Mouse (Mus musculus): ENCODE measurements around the gene Spryd3.

DNA sequence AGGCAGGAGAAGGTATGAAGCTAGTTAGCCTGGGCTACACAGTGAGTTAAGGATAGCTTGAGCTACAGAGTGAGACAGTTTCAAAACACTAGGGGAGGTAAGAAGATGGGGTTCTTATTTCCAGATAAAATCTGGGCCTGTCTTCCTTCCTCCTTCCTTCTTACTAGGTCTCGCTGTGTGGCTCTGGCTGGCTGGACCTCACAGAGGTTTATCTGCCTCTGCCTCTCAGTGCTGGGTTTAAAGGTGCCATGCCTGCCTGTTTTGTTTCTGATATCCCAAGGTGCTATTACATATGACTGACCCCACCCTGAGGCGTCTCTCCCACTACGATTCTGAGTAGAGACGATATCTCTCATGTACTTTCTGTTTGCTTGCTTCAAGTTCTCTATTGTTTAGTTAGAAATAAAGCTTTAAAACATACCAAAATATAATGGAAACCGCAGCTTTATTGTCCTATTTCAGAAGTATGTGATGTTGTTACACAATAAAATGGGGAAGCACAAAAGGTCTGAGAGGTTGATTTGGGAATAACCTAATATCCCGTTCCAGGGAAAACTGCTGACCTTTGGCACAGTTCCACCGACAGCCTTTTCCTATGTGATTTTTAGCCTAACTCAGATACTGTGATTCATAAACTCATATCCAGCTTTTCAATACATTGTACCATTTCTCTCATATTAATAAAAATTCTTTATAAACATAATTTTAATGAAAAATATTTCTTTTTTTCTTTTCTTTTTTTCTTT is 40.7 kb upstream of the Spryd3 start:
- TF ChIP-seq POLR2A (IDR thresholded peaks at IDR 0.05; ENCODE audit: insufficient read depth, low read depth, low read length) (no peak), CTCF (IDR thresholded peaks at IDR 0.05; ENCODE audit: insufficient read depth, low read depth, low read length) (no peak)

Data from olfactory bulb, adult 2 months (tissue).